Mouse (Mus musculus) G1E (cell line): ENCODE results near the gene Arl15.

Source experiments
- CTCF ChIP-seq: IDR thresholded peaks from 2 replicates; pipeline ENCODE4 v1.5.1; 2012; ENCODE audit warnings: low read depth, low read length, inconsistent platforms, mixed read lengths
- GATA1 ChIP-seq: IDR thresholded peaks from 2 replicates; pipeline ENCODE4 v1.6.1; 2012; ENCODE audit warnings: borderline replicate concordance, low read length, inconsistent platforms, mixed read lengths
- GATA2 ChIP-seq: IDR thresholded peaks from 2 replicates; pipeline ENCODE4 v1.6.1; 2012; ENCODE audit warnings: low read depth, low read length, inconsistent platforms, borderline replicate concordance
- POLR2AphosphoS5 ChIP-seq: IDR thresholded peaks from 2 replicates; pipeline ENCODE4 v1.6.1; 2012; ENCODE audit warnings: low read depth, low read length, inconsistent platforms; ENCODE audit not compliant: insufficient replicate concordance
- TAL1 ChIP-seq: conservative IDR thresholded peaks from 2 replicates; pipeline ENCODE4 v1.6.1; 2012; ENCODE audit warnings: low read depth, low read length, inconsistent platforms, mixed read lengths

GRCm38 (mm10) chr13:114124991-114125390, 330.7 kb downstream of the Arl15 start:
- TF ChIP-seq CTCF (no peak), GATA1 (no peak), TAL1 (no peak), GATA2 (no peak), POLR2AphosphoS5 (no peak)
